Mouse (Mus musculus) A20 (cell line): ENCODE data around the gene Tmem131.
A peak's percentile ranks its signal among the peaks of the same experiment; 100 is the strongest.

ENCODE experiments used
- DNase-seq: peaks from one replicate; pipeline ENCODE4 v3.0.0-alpha.2; 2011; ENCODE audit warnings: low read depth, low spot score

The Tmem131 gene

GRCm38 (mm10) chr1:36938801-36939286 is 4.6 kb downstream of the Tmem131 start:
- peak; percentile 66 for DNase-seq

- DNase-seq = no peak
Measured at GRCm38 (mm10) chr1:36938348-36938747, 5.1 kb downstream of the Tmem131 start.

GRCm38 (mm10) chr1:36937648-36938047 is 5.8 kb downstream of the Tmem131 start:
- DNase-seq = peak; percentile 33

DNA sequence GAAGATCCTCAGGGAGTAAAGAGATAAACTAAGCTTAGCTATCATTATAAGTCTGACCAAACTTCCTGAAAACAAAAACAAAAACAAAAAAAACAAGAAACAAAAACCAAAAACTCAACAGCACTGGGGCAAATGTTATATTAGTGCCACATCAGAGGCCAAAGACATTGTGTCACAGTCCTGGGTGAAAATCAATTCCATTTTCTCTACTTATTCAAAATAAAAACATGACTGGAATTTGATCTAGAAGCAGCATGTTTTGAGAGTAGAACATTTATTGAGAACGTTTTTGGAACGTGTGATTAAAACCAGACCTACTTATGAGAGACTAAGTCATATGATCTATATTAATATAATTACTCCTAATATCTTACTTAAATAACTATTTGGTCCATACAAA is 6.5 kb downstream of the Tmem131 start:
- DNase-seq = no peak

GRCm38 (mm10) chr1:36936567-36936966 is 6.9 kb downstream of the Tmem131 start:
- DNase-seq = no peak

DNA sequence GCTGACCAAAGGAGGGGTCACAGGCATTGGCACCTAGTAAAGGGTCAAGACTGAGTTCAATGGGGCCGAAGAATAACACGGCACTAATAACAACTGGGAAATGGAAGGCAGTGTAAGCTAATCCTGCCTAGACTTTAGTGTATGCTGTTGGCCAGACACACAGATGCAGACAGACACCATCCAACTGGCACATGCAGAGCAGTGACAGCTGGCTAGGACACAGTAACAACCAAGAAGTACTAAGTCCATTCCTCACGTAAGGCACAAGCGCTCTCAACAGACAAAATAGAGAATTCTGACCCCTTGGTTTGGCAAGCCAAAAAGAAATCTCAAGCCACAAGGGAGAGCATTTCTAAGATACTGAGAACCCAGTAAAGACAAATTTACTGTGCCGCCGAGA is 8.7 kb downstream of the Tmem131 start:
- DNase-seq = no peak

- no peak for DNase-seq
Measured at GRCm38 (mm10) chr1:36933965-36934585, 9.4 kb downstream of the Tmem131 start.

DNA sequence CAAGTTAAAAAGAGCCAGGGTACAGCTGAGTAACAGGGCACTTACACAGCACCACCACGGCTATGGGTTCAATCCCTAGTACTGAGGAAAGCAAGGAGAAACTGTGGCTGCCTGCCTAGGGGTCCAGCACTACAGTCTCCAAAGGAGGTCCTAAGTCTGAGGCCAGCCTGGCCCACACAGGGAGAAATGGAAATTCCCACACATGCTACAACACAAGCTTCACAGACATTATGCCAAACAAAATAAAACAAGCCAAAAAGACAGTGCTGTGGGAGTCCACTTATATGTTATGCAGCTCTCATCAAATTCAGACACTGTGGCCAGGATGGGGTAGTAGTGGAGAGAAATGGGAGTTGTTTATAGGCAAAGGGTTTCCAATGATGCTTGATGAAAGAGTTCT is 11.2 kb downstream of the Tmem131 start:
- DNase-seq = no peak

DNA sequence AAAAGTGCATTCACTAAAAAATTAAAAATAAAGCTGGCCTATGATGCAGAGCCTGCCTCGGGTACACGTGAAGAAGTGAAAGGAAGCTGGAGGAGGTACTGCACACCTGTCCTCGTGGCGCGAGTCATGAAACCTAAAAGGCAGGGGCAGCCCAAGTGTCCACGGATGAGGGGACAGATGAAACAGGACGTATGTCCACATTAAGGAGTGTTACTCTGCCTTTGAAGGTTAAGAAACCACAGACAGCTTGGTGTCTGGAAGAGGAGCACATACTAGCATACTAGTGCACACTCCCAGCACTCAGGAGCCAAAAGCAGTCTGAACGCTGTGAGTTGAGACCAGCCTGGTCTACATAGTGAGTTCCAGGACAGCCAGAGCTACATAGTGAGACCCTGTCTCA is 12.6 kb downstream of the Tmem131 start:
- DNase-seq = peak; percentile 54

- no peak for DNase-seq
Measured at GRCm38 (mm10) chr1:36929996-36930395, 13.5 kb downstream of the Tmem131 start.

GRCm38 (mm10) chr1:36928357-36929330 is 14.8 kb downstream of the Tmem131 start:
- DNase-seq = no peak

GRCm38 (mm10) chr1:36927569-36927968 is 15.9 kb downstream of the Tmem131 start:
- DNase-seq = no peak

DNA sequence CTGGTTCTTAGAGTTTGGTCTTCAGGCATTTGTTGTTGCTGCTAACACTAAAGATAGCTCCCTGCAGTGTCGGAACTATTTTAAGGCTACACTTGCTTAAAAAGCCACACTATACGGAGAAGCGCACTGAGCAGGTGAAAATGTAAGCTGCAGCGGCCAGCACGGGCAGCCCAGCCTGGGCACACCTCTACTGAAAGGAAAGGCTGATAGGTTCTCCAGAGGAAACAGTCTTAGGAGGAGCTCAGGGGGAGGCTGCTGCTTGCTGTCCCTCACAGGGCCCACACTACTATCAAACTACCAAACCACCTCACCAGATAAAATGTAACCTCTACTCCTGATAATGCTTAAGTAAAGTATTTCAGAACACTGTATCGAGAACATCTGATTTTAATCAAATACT is 16.7 kb downstream of the Tmem131 start:
- DNase-seq = no peak

DNA sequence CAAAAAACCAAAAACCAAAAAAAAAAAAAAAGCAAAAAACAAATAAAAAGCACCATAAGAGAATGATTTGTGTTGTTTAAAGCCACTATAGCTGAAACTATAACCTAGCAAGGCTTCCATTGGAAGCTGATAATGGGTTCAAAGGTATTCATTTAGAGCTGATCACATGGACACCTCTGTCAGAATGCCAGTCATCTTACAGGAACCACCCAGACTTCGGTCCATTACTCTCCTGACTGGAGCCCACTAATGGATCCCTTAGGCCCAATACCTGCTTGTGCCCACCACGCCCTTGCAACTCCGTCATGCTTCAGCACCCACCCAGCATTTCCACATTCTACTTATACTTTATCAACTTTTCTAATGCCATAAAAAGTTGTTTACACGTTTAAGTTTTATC is 17.2 kb downstream of the Tmem131 start:
- no peak for DNase-seq

DNA sequence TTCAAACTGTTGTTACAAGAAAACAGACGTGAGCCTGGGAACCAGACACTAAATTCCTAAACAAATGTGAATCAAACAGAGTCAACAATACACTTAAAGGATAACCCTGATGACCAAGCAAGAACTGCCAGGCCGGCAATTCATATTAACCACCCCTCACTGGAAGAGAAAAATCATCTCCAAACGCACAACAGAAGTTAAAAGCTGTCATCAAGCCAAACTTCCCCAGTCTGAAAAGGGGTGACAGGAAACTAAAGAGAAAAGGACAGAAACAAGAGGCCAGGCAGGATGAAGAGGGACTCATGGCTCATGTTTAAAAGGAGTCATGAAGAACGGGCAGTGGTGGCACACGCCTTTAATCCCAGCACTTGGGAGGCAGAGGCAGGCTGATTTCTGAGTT is 17.7 kb downstream of the Tmem131 start:
- DNase-seq = no peak

GRCm38 (mm10) chr1:36924853-36925252 is 18.6 kb downstream of the Tmem131 start:
- DNase-seq = no peak

- DNase-seq = no peak
Measured at GRCm38 (mm10) chr1:36923911-36924310, 19.6 kb downstream of the Tmem131 start.

DNA sequence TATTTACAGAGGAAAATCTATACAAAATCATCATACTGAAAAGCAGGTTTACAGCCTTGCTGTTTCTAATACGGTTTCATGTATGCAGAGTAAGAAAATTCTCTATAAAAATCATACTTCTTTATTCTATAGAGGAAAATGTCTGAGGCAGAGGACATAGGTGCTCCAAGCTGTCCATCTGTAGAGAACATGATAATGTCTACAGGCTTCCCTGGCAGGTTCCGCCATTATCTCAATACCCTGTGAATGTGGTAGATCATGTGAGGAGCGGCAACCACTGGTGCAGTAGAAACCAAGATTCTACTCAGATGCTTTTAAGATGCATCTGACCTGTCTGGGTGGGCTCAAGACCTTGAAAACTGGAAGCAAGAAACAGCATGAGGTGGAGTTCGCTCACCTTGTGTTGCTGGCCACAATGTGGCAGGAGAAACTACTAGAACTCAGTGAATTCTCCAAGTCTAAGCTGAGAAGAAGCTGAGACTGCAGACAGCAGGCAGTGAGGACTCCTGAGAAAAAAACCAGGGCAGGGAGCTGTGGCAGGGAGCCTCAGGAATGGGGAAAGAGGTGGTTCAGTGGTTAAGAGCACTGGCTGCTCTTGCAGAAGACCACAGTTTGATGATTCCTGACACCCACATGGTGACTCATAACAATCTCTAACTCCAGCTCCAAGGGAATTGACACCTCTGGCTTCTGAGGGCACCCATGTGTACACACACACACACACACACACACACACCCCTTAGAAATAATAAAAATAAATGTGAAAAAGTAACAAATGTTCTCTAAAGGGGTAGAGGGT is 20.6 kb downstream of the Tmem131 start:
- no peak for DNase-seq

GRCm38 (mm10) chr1:36921614-36922393 is 21.7 kb downstream of the Tmem131 start:
- peak; percentile 91 for DNase-seq

DNA sequence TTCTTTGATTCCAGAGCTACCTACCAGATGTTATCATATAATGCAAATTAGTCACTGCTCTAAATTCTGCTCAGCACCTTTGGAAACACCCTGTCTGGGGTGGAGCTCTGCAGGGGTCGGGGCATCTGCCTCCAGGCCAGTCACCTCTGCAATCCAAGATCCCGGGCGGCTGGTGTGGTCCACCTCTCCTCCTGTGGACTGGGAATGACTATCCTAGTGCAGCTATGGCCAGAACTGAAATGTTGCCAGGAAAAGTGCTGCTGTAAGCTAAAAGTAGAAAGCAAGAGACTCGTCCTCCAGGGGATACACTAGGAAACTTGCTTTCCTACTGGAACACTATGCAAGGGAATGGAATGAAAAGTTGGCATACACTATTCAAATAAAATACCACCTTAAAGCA is 22.7 kb downstream of the Tmem131 start:
- DNase-seq = no peak

- peak; percentile 51 for DNase-seq
Measured at GRCm38 (mm10) chr1:36920154-36920716, 23.2 kb downstream of the Tmem131 start.
